Mouse (Mus musculus): ENCODE results near the gene Etv6.

GRCm38 (mm10) chr6:134210675-134211457, 175.4 kb downstream of the Etv6 start:
- TF ChIP-seq POLR2AphosphoS5 (IDR thresholded peaks at IDR 0.05; ENCODE audit: insufficient replicate concordance, low read depth, low read length) (no peak), CTCF (IDR thresholded peaks at IDR 0.05; ENCODE audit: low read depth, low read length) (no peak), TAL1 (conservative IDR thresholded peaks at IDR 0.05; ENCODE audit: low read depth, low read length) (no peak), GATA2 (IDR thresholded peaks at IDR 0.05; ENCODE audit: borderline replicate concordance, low read depth, low read length) (no peak), GATA1 (IDR thresholded peaks at IDR 0.05; ENCODE audit: borderline replicate concordance, low read length) (no peak)

All from G1E (cell line).